Mouse (Mus musculus): ENCODE results near the gene Tead1. TPM values are rescaled to one million over a fixed set of nuclear protein-coding genes. Genes with fewer than 3 reads are reported as not detected.

Gene Tead1
- polyA plus RNA-seq, 1 experiment from 2014 or later: 15.0 TPM

- Histone ChIP-seq H3K27me3 (replicated peaks) (no peaks in the 10 kb centered on the region), H3K9ac (no peak overlapping the region), H3K9me3 (no peaks in the 10 kb centered on the region), H3K36me3 (replicated peaks) (no peaks in the 10 kb centered on the region), H3K4me2 (no peak overlapping the region), H3K4me3 (no peak overlapping the region), H3K27ac (no peak overlapping the region), H3K4me1 (peaks cover 48% of the 10 kb centered on the region)
- ATAC-seq (replicated peaks): no peak
- WGBS: 74% methylated on average over 2 of the region's 2 CpGs
These were observed 111.2 kb downstream of the Tead1 start for GRCm38 (mm10) chr7:112790334-112790733.

- H3K4me1 ChIP-seq: peaks cover 30% of the 10 kb centered on the region
These were observed 113.6 kb downstream of the Tead1 start for GRCm38 (mm10) chr7:112792679-112793078.

GRCm38 (mm10) chr7:112793903-112794302, 114.8 kb downstream of the Tead1 start:
- Histone ChIP-seq H3K4me1 (peaks cover 18% of the 10 kb centered on the region), H3K4me3 (no peak overlapping the region), H3K4me2 (no peak overlapping the region), H3K27me3 (replicated peaks) (no peaks in the 10 kb centered on the region), H3K9ac (no peak overlapping the region), H3K27ac (0 out of 2 replicates have a peak overlapping the region, but pooled peaks have one; percentile 26), H3K9me3 (no peaks in the 10 kb centered on the region), H3K36me3 (replicated peaks) (no peaks in the 10 kb centered on the region)
- peak; percentile 38; the same call in 1 of the 2 replicates for ATAC-seq (replicated peaks)
- WGBS: 43% methylated on average over 7 of the region's 7 CpGs

More at GRCm38 (mm10) chr7:112792679-112793078, 113.6 kb downstream of the Tead1 start:
- WGBS: 85% methylated on average over 6 of the region's 6 CpGs
- no peaks in the 10 kb centered on the region for H3K9me3 ChIP-seq
- no peaks in the 10 kb centered on the region for H3K27me3 ChIP-seq (replicated peaks)
- no peak overlapping the region for H3K4me2 ChIP-seq
- H3K9ac ChIP-seq: no peak overlapping the region
- no peak overlapping the region for H3K27ac ChIP-seq
- H3K4me3 ChIP-seq: no peak overlapping the region
- no peaks in the 10 kb centered on the region for H3K36me3 ChIP-seq (replicated peaks)
- no peak for ATAC-seq (replicated peaks)

- 0 out of 2 replicates have a peak overlapping the region, but pooled peaks have one; percentile 26 for H3K27ac ChIP-seq
- peaks cover 14% of the 10 kb centered on the region for H3K4me1 ChIP-seq
- no peak overlapping the region for H3K4me2 ChIP-seq
- H3K4me3 ChIP-seq: no peak overlapping the region
- WGBS: 19% methylated on average over 2 of the region's 2 CpGs
- H3K27me3 ChIP-seq (replicated peaks): no peaks in the 10 kb centered on the region
- ATAC-seq (replicated peaks): no peak
- H3K9me3 ChIP-seq: no peaks in the 10 kb centered on the region
- H3K36me3 ChIP-seq (replicated peaks): no peaks in the 10 kb centered on the region
- no peak overlapping the region for H3K9ac ChIP-seq
These were observed 115.4 kb downstream of the Tead1 start for GRCm38 (mm10) chr7:112794481-112794880.

GRCm38 (mm10) chr7:112797526-112798321, 118.6 kb downstream of the Tead1 start:
- no peak overlapping the region for H3K27ac ChIP-seq
- WGBS: 81% methylated on average over 8 of the region's 8 CpGs
- no peaks in the 10 kb centered on the region for H3K27me3 ChIP-seq (replicated peaks)
- H3K9me3 ChIP-seq: no peaks in the 10 kb centered on the region
- H3K36me3 ChIP-seq (replicated peaks): no peaks in the 10 kb centered on the region
- H3K9ac ChIP-seq: no peak overlapping the region
- no peak overlapping the region for H3K4me2 ChIP-seq
- H3K4me3 ChIP-seq: no peak overlapping the region
- no peak for ATAC-seq (replicated peaks)
- peaks cover 19% of the 10 kb centered on the region for H3K4me1 ChIP-seq

GRCm38 (mm10) chr7:112801706-112802105, 122.6 kb downstream of the Tead1 start:
- Histone ChIP-seq H3K27me3 (replicated peaks) (no peaks in the 10 kb centered on the region), H3K9ac (no peak overlapping the region), H3K27ac (no peak overlapping the region), H3K4me3 (no peak overlapping the region), H3K4me2 (no peak overlapping the region), H3K9me3 (no peaks in the 10 kb centered on the region), H3K4me1 (peaks cover 9% of the 10 kb centered on the region; the same call in 1 of the 2 replicates), H3K36me3 (replicated peaks) (no peaks in the 10 kb centered on the region)
- ATAC-seq (replicated peaks): no peak
- 52% methylated on average over 8 of the region's 8 CpGs for WGBS

GRCm38 (mm10) chr7:112806718-112807400, 127.7 kb downstream of the Tead1 start:
- Histone ChIP-seq H3K36me3 (replicated peaks) (no peaks in the 10 kb centered on the region), H3K27me3 (replicated peaks) (no peaks in the 10 kb centered on the region), H3K9me3 (no peaks in the 10 kb centered on the region), H3K27ac (peak overlapping the region; percentile 45; the same call in 1 of the 2 replicates), H3K4me2 (peak overlapping the region; percentile 27), H3K9ac (no peak overlapping the region), H3K4me3 (no peak overlapping the region), H3K4me1 (peaks cover 22% of the 10 kb centered on the region)
- no peak for ATAC-seq (replicated peaks)
- whole genome bisulfite sequencing: 38% methylated on average over 2 of the region's 2 CpGs

- Histone ChIP-seq H3K4me1 (peaks cover 26% of the 10 kb centered on the region), H3K9me3 (no peaks in the 10 kb centered on the region), H3K27me3 (replicated peaks) (no peaks in the 10 kb centered on the region), H3K4me3 (no peak overlapping the region), H3K4me2 (peak overlapping the region; percentile 27), H3K36me3 (replicated peaks) (no peaks in the 10 kb centered on the region), H3K9ac (no peak overlapping the region), H3K27ac (peak overlapping the region; percentile 45; the same call in 1 of the 2 replicates)
- 6% methylated on average over 6 of the region's 6 CpGs for WGBS
- no peak for ATAC-seq (replicated peaks)
These were observed 128.3 kb downstream of the Tead1 start for GRCm38 (mm10) chr7:112807401-112807751.

- Histone ChIP-seq H3K36me3 (replicated peaks) (no peaks in the 10 kb centered on the region), H3K27me3 (replicated peaks) (no peaks in the 10 kb centered on the region), H3K4me1 (peaks cover 29% of the 10 kb centered on the region), H3K9me3 (no peaks in the 10 kb centered on the region), H3K4me2 (no peak overlapping the region), H3K27ac (no peak overlapping the region), H3K4me3 (no peak overlapping the region), H3K9ac (no peak overlapping the region)
- ATAC-seq (replicated peaks): no peak
- WGBS: 47% methylated on average over 7 of the region's 7 CpGs
These were observed 131.6 kb downstream of the Tead1 start for GRCm38 (mm10) chr7:112810752-112811151.

- H3K9ac ChIP-seq: no peak overlapping the region
- H3K9me3 ChIP-seq: no peaks in the 10 kb centered on the region
- no peaks in the 10 kb centered on the region for H3K36me3 ChIP-seq (replicated peaks)
- no peak for ATAC-seq (replicated peaks)
- no peaks in the 10 kb centered on the region for H3K27me3 ChIP-seq (replicated peaks)
- H3K27ac ChIP-seq: no peak overlapping the region
- no peak overlapping the region for H3K4me3 ChIP-seq
- H3K4me2 ChIP-seq: no peak overlapping the region
- H3K4me1 ChIP-seq: peaks cover 24% of the 10 kb centered on the region
- 56% methylated on average over 10 of the region's 10 CpGs for WGBS
These were observed 133.1 kb downstream of the Tead1 start for GRCm38 (mm10) chr7:112812037-112812775.

- H3K4me3 ChIP-seq: no peak overlapping the region
- no peak overlapping the region for H3K4me2 ChIP-seq
- 0 out of 2 replicates have a peak, but pooled peaks have one; percentile 22 for ATAC-seq (replicated peaks)
- WGBS: 92% methylated on average over 7 of the region's 7 CpGs
- no peaks in the 10 kb centered on the region for H3K27me3 ChIP-seq (replicated peaks)
- H3K9ac ChIP-seq: no peak overlapping the region
- H3K9me3 ChIP-seq: no peaks in the 10 kb centered on the region
- H3K4me1 ChIP-seq: peaks cover 21% of the 10 kb centered on the region
- no peak overlapping the region for H3K27ac ChIP-seq
- no peaks in the 10 kb centered on the region for H3K36me3 ChIP-seq (replicated peaks)
These were observed 134.0 kb downstream of the Tead1 start for GRCm38 (mm10) chr7:112813163-112813562.

- Histone ChIP-seq H3K9me3 (no peaks in the 10 kb centered on the region), H3K36me3 (replicated peaks) (no peaks in the 10 kb centered on the region), H3K27ac (no peak overlapping the region), H3K4me3 (no peak overlapping the region), H3K9ac (no peak overlapping the region), H3K4me1 (peaks cover 21% of the 10 kb centered on the region), H3K27me3 (replicated peaks) (no peaks in the 10 kb centered on the region), H3K4me2 (no peak overlapping the region)
- no peak for ATAC-seq (replicated peaks)
- WGBS: 86% methylated on average over 8 of the region's 8 CpGs
These were observed 134.7 kb downstream of the Tead1 start for GRCm38 (mm10) chr7:112813731-112814306.

Data from midbrain, embryonic 15.5 days (tissue).